Comparison of ENCODE assay signal across 8 mouse cellular contexts in the genomic region with DNA sequence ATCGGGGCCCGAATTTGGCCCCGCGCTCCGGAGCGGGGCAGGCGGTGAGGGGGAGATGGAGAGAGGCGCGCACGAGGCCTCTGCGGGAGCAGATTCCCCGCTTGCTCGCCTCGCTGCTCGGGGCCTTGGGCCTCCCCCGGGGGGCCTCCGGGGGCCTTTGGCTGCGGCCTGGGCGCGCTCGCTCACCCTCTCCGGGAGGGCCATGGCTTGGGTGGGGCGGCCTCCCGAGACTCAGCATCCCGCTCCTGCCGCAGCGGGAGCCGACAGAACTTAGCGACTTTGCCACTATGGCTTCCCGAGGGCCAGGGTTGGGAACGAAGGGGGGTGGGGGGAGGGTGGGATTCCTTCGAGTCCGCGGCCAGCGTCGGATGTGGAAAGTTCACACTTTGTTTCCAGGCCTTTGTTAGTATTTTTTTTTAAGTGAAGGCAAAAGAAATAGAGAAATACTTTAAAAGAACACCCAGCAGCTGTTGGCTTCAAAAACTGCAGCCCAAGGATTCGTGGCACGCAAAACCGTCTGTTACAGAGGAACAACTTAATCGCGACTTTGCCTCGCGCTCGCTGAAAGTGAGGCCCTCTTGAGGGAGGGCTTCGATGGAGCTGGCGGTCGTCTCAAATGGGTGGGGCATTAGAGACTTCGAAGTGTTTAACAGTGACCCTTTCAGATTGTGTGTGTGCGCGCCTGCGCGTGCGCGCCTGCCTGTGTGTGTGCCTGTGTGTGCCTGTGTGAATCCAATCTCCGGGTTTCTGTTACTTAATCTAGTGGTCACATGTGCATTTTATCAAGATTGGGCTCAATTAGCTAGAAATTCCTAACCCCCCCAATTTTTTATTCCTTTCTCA. TPM values are rescaled to one million over a fixed set of nuclear protein-coding genes. Genes with fewer than 3 reads are reported as not detected.
DNase-seq lines count a peak whose midpoint lies in the region; ATAC-seq and TF ChIP-seq lines count a peak whose summit lies in the region.

No protein-coding gene starts in this region.

- no peaks in the 10 kb centered on the region for H3K9me3 ChIP-seq in forebrain, postnatal 0 days (ENCODE audit: low read length)
- no peaks in the 10 kb centered on the region for H3K9me3 ChIP-seq in lung, embryonic 15.5 days

- peak; percentile 74 for DNase-seq in MN1 (ENCODE audit: low spot score)
- peak; percentile 57 for DNase-seq in cerebellum, adult 8-10 months
- peak; percentile 82 for DNase-seq in forebrain, postnatal 0 days
- DNase-seq in heart, postnatal 36 days, result peak; percentile 79 to 81
- peak; percentile 80 for DNase-seq in layer of hippocampus, adult 9-11 months
- DNase-seq in retina, embryonic 14.5 days (ENCODE audit: low spot score), result peak; percentile 81
- peak; percentile 42 to 54 for DNase-seq in thymus, postnatal 36 days

- intact Hi-C loops in heart, postnatal 36 days (cut with DNase I), result loop anchor here (1.0 to 5.0 kb wide), 2 partner anchors 22 to 131 kb away; a partner anchor contains a TSS

- peak overlapping the region; percentile 69 for H3K4me2 ChIP-seq in forebrain, postnatal 0 days (ENCODE audit: low read depth)
- H3K4me2 ChIP-seq in lung, embryonic 15.5 days, result peak overlapping the region; percentile 84

- H3K4me3 ChIP-seq in forebrain, postnatal 0 days (ENCODE audit: low read depth, low read length), result peak overlapping the region; percentile 93
- peak overlapping the region; percentile 93 for H3K4me3 ChIP-seq in lung, embryonic 15.5 days

- peak; percentile 26 for ATAC-seq in forebrain, postnatal 0 days
- ATAC-seq in lung, embryonic 15.5 days (ENCODE audit: borderline replicate concordance, extremely low read depth, low FRiP score, low TSS enrichment), result peak; percentile 72

- H3K27me3 ChIP-seq in forebrain, postnatal 0 days (ENCODE audit: insufficient read depth, low read length), result no peaks in the 10 kb centered on the region
- H3K27me3 ChIP-seq in lung, embryonic 15.5 days, result no peaks in the 10 kb centered on the region

- WGBS in forebrain, postnatal 0 days, result under 1% methylated on average over 48 of the region's 55 CpGs
- WGBS in lung, embryonic 15.5 days, result under 1% methylated on average over 45 of the region's 55 CpGs

- peak overlapping the region; percentile 100 for H3K27ac ChIP-seq in forebrain, postnatal 0 days (ENCODE audit: low read depth, low read length)
- peak overlapping the region; percentile 100 for H3K27ac ChIP-seq in lung, embryonic 15.5 days

- TF ChIP-seq CTCF in forebrain, postnatal 0 days (IDR thresholded peaks at IDR 0.05; ENCODE audit: low read depth), result no peak

- peaks cover 11% of the 10 kb centered on the region for H3K4me1 ChIP-seq in forebrain, postnatal 0 days (ENCODE audit: insufficient read depth)
- peaks cover 30% of the 10 kb centered on the region for H3K4me1 ChIP-seq in lung, embryonic 15.5 days

- H3K9ac ChIP-seq in forebrain, postnatal 0 days, result peak overlapping the region; percentile 97
- H3K9ac ChIP-seq in lung, embryonic 15.5 days, result peak overlapping the region; percentile 100

- H3K36me3 ChIP-seq in forebrain, postnatal 0 days (ENCODE audit: insufficient read depth), result peaks cover 10% of the 10 kb centered on the region; the same call in 1 of the 2 replicates
- H3K36me3 ChIP-seq in lung, embryonic 15.5 days, result peaks cover 28% of the 10 kb centered on the region

RNA-seq across cellular contexts. Expression of a gene that starts 0.8 kb away (rescaled TPM):
- 391 and 472 TPM in 2 replicates for total RNA-seq in forebrain, postnatal 0 days (2014; rRNA removed)
- polyA plus RNA-seq in forebrain, postnatal 0 days (2015; fragmentation: Nextera tagmentation; extraction: Ambion mirVana), result 180 and 278 TPM in 2 replicates
- total RNA-seq in heart, postnatal 36 days (2021), result 100 to 1,000 TPM; 366 to 383 TPM
- polyA plus RNA-seq in lung, embryonic 15.5 days (2015; fragmentation: Nextera tagmentation; extraction: Ambion mirVana), result 660 and 677 TPM in 2 replicates

Comparison
In these comparisons a context has a peak if more than half of its experiments do, and no peak if none do; other contexts are left out.
1. Peak in every context shown above with its lines: DNase-seq, ATAC-seq, H3K4me3 ChIP-seq and H3K27ac ChIP-seq.